Mouse (Mus musculus) cerebellum, adult 8-10 months (tissue): ENCODE data around the gene Xiap.

ENCODE experiments used
- DNase-seq: peaks from one replicate; pipeline ENCODE4 v3.0.0; 2022

The Xiap gene

DNA sequence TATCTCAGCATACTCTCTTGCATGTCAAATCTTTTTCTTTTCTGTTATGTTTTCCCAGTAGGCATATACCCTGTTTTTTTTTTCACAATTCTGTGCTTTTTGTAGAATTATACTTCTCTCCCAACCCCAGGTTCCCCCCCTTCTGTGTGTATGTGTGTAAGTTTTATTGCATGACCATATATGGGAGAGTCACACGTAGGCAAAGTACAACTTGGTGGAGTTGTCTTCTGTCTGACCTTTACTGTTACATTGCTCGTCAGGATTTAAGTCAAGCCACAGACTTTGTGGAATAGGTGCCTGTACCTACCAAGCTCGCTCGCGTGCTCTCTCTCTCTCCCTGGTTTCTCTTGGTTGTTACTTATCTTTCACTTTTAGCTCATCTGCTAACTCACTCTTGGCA is 28.7 kb downstream of the Xiap start:
- no peak for DNase-seq

DNA sequence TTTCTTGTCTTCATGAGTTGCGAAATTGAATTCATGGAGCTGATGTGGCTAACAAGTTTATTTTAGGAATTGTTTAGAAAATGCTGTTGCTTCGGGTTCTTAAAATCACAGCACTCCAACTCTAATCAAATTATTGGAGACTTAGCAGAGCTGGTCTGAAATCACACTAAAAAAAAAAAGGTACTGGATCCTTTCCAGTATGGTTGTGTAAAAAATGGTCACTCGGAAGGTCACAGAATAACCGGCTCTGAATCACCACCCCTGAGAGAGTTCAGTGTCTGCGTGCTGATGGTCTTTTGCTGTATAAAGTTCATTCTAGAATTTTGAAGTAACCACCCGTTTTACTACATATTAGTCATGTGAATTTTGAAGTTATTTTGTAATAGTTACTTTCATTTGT is 47.7 kb downstream of the Xiap start:
- DNase-seq: no peak

DNA sequence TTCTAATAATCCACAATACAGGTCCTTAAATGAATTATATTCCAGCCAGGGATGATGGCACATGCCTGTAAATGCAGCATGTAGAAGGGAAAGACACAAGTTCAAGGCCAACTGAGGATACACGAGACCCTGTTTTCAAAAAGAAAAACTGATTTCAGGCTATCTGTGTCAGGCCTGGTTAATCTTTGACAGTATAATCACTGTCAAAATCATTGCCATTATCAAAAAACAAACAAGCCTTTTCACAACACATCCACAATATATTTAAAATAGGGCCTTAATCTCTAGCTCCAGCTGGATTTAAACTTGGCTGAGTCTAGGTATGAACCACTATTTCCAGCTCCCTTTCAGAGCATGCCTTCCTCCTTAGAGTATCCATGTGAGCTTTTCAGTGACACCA is 51.1 kb downstream of the Xiap start:
- no peak for DNase-seq

DNA sequence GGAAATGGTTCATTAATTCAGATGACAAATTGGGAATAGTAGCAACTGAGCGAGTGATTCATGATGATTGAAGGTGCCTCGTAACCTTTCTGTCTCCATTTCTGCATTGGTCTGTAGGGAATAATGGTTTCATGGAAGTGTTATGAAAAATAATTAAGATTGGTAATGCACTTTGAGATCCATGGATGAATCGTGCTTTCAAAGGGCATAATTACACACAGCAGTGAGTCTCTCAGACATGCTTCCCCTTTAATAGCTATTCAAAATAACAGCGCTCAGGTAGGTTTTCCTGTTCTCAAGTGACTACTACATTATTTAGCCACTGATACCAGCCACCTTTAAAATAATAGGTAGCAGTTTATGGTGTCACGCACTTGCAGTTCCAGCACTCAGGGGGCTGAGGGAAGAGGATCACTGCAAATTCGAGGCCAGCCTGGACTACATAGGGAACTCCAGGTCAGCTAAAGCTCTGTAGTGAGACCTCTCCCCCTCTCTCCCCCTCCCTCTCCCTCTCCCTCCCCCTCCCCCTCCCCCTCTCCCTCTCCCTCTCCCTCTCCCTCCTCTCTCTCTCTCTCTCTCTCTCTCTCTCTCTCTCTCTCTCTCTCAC is 60.1 kb downstream of the Xiap start:
- no peak for DNase-seq

DNA sequence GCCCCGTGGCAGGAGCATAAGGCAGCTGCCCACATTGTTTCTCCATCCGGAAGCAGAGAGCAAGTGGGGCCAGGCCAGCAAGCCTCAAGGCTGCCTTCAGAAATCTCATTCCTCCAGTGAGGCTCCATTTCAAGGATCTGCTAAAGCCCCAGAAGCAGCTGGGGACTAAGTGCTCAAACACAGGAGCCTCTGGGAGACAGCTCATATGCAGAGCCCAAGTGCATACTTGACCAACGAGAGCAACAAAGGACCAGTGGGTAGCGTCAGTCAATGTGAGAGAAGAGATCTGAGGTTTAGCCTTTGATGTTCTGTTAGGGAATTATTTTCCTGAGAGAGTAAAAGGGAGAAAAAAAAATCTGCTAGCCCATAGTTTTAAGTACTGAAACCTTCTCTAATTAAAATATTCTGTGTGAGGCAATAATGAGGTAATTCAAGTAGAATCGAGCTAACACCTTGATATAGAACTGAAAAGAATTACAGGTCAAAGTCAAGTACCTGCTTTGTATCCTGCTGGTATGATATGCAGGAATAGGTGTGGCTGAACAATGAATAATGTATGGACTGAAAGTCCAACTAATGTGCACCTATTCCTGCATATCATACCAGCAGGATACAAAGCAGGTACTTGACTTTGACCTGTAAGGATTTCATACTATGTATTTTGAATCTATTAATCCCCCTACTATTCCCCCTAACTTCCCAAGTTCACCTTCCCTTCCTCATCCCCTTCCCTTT is 65.7 kb downstream of the Xiap start:
- no peak for DNase-seq

DNA sequence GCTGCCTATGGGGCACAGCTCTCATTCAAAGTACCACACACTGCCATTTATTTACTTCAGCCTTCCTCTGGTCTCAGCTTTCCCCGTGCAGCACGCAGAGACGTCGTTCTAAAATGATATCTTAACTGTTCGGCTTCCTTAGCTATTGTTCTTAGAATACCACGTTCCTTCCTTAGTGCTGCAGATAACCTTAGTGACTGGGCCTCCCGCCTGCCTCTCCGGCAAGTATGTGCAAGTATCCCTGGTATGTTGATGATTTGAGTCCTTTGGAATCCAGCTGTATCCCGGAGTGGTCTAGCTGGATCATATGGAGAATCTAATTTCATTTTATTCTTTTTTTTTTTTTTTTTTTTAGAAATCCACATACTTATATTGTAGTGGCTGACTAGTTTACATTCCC is 80.4 kb downstream of the Xiap start:
- no peak for DNase-seq

DNA sequence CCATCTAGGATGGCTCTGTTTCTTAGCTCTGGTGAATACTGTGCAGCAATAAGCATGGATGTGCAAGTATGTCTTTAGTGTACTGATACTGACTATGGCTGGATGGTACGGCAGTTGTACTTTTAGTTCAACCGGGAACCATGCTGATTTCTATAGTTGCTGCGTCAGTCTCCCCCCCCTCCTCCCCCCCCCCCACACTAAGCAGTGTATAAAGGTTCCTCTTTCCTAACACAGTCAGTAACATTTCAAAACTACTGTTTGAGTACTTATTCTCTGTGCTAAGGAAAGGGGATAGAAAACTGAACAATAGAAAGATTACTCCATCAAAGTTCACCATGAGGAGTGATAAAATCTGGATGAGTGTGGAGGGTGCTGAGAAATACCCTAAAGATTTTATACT is 83.1 kb downstream of the Xiap start:
- DNase-seq: no peak

DNA sequence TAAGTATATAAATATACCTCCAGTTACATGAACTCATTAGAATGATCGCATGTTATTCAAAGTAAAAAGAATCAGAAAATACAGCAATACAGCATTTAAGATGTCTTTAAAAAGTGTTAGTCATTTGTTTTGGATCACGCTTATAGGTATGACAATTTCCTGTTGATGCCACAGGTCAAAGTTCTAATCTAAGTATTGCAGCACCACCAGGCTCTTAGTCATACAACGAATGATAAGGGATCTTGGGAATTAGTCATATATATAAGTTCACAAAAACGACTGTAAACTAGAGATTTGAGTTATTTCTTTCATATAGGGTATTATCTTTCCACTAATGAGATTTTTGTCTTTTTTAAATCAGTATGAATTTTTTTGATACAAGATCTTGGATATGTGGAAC is 84.5 kb downstream of the Xiap start:
- no peak for DNase-seq

DNA sequence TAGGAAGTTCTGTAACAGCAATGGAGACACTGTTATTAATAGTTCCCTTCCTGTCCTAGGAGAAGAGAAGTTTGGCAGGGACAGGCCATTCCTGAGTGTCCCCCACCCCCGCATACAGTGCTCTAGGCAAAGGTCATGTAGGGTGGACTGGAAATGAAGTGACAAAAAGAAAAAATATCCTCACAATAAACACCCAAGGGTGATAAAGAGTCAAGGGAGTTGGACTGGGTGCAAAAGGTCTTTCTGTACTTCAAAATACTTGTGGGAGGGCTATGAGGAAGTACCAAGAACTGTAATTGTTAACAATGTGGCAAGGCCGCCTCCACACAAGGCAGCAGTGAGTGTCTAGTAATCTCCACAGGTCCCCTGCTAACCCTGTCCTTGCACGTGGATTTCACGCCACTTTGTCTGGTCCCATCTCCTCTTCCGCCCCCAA is 88.6 kb downstream of the Xiap start:
- peak; percentile 22 for DNase-seq

DNA sequence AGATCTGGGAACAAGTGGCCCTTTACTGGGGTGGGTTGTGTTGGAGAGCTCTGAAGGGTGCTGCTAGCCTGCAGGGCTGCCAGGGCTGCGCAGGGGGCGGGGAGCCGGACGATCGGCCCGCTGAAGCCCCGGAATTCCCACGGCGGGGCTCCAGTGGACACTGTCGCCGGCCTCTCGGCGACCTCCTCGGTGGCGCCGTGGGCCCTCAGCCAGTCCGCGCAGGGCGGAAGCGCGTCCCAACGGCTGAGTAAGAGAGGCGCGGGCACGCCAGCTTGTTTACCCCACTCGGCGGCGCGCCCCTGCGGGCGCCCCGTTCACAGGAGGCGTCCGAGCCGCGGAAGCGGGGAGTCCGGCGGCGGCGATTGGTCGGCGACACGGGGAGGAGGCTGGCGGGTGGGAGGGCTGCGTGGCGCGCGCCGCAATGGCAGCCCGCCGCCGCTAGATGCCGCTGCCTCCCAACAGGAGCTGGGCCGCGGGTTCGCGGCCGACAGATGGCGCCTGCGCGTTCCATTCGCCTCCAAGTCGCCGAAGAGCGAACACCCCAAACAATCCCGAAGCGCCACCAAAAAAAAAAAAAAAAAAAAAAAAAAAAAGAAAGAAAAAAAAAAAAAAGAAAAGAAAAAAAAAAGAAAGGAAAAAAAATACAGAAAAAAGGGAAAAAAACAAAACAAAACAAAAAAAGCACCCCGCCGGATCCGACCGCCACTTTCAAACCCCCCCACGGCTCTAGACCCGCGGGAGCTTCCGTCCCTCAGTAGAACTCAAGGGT is 89.5 kb downstream of the Xiap start, which contains the start of gene Stag2:
Gene Stag2 (plus strand): TSS at position 530 of the 769 bp plus-strand sequence.
- peak; percentile 76 for DNase-seq

DNA sequence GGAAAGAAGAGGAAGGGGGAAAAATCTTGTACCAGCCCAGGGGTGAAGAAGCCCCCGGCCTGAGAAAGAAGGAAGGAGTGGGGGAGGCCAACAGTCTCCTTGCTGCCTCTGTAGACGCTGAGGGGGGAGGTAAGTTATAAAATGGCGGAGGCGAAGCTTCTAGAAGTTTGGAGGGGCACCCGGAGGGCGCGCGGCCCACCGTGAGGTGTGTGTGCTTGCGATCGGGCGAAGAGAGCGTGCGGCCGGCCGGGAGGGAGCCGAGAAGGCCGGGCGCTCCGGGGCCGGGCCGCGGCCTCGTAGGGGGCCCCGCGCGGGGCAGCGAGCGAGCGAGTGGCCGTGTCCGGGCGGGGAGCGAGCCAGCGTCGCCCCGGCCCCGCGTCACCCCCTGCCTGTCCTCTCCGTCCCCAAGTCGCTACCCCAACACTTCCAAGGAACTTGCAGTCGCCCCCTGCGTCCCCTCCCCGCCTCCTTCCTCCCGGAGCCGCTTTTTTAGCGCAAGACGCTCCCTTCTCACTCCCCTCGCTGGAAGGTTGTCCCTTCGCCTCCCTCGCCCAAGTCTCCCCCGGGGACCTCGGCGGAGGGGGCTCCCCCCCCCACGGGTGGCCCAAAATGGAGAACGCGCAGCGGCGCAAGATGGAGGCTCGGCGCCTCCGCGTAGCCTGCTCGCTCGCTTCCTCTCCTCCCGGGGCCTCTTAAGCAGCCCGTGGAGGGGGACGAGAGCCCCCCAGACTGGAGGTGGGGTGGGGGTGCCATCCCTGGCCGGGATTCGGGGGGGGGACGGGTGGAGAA is 90.3 kb downstream of the Xiap start:
- peak; percentile 51 for DNase-seq

DNA sequence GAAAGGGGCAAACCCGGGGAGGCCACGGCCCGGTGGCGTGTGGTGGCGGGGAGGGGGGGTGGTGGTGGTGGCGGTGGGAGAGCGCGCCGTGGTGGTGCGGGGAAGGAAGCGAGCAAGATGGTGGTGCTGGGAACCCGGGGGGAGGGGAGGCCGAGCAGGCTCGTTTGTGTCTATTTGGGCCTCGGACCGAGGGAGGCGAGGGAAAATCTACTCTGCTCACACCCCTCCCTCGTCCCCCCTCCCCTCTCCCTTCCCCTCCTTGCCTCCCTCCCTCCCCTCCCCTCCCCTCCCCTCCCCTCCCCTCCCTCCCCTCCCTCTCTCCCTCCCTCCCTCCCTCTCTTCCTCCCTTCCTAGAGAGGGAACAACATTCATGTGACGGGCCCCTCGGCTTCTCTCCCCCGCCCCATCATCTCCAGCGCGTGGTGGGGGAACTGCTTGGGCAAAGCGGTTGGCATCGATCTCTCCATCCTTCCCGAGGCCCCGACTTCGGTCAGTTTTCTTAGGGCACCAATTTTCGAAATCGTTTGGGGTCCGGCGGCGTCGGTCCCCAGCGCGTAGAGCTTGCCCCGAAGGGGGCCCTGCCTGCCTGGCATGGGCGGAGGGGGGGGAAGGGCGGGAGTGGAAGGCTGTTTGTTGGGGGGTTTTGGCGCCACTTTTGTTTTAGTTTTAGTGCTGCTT is 91.0 kb downstream of the Xiap start:
- peak; percentile 61 for DNase-seq

DNA sequence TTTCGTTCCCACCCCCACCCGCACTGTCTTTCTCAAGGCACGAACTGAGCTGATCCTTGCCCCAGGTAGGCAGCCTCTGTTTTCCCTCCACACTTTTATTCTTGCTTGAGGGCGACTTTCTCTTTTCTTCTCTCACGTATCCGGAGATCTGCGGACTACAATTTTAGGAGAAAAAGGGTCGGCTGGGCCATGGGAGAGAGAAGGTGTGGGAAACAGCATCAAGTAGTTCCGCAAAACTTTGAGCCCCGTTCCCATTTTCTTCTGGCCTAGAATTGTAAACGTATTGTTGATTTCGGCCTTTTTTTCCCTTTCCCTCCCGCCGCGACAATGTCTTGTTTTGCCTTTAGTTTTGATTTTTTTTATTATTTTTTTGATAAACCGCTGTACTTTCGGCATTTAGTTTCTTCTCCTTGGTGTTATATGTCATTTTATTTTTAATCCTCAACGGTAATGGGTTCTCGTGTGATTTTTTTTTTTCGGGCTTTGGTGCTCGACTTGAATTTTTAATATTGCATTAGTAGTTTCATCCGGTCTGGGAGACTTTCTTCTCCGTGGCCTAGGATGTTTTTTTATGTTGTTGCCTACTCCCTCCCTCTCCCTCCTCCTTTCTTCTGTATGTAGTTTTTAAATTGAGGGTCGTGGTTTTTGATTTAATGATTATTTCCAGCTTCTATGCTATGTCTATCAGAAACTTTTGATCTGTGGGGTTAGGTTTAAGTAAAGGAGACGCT is 91.7 kb downstream of the Xiap start:
- DNase-seq: peak; percentile 16

DNA sequence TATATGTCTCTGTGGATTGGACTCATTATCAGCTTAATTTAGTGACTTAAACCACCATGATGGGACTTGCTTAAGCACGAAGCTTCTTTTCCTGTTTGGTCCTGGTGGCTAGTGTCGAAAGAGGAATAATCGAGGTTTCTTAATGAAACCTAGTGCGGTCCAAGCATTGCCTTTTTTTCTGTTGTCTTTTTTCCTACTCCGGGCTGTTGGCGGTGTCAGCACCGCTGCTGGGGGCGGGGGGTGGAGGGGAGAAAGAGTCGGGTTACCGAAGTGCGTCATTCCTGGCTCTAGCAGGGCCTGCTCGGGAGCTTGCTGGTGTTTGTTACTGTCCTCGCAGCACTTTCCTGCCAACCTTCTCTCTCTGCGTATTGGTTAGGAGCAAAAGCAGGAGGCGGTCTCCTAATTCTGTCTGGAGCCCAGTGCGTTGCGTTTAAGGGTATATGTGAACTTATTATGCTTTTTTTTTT is 92.5 kb downstream of the Xiap start:
- DNase-seq: peak; percentile 70

DNA sequence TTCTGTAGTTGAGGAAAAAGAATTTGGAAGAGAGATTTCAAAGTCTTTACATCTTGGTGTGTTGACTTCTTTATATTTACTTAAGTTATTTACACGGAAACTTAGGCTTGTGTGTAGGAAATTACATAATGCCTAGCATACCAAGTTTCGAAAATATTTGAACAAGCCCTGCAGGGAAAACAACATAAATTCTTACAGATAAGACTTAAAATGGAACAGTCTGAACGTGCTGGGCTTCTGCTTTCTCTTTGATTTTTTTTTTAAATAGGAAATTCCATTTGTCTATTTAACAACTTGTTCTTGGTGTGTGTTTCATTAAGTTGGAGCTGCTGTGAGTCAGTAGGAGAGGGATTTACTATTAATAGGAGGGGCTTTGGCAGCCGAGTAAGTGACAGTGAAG is 93.6 kb downstream of the Xiap start:
- no peak for DNase-seq
